Mouse (Mus musculus) midbrain, embryonic 10.5 days (tissue): Measurements from ENCODE around the gene Slc22a20. TPM values are rescaled to one million over a fixed set of nuclear protein-coding genes. Genes with fewer than 3 reads are reported as not detected.
A peak's percentile ranks its signal among the peaks of the same experiment; 100 is the strongest.

Experiments
- DNase-seq: peaks from one replicate; pipeline ENCODE4 v3.0.0-alpha.2; 2017; ENCODE audit warnings: low spot score
- H3K27ac ChIP-seq: fragments of 300-500 bp; sonication (generic); replicated peaks from 2 replicates; pipeline ENCODE4 v1.5.1; 2016; ENCODE audit warnings: mild to moderate bottlenecking
- H3K27me3 ChIP-seq: fragments of 300-500 bp; sonication (generic); 2 replicates; pipeline ENCODE4 v1.6.1; 2016; ENCODE audit warnings: low read depth, mild to moderate bottlenecking; ENCODE audit not compliant: poor library complexity, severe bottlenecking
- H3K36me3 ChIP-seq: fragments of 300-500 bp; sonication (generic); 2 replicates; pipeline ENCODE4 v1.6.1; 2016; ENCODE audit warnings: mild to moderate bottlenecking, moderate library complexity
- H3K4me1 ChIP-seq: fragments of 300-500 bp; sonication (generic); 2 replicates; pipeline ENCODE4 v1.6.1; 2016
- H3K4me3 ChIP-seq: fragments of 300-500 bp; sonication (generic); 2 replicates; pipeline ENCODE4 v1.5.1; 2016; ENCODE audit warnings: mild to moderate bottlenecking, moderate library complexity
- H3K9me3 ChIP-seq: fragments of 300-500 bp; sonication (generic); replicated peaks from 2 replicates; pipeline ENCODE4 v1.6.1; 2016; ENCODE audit warnings: mild to moderate bottlenecking
- WGBS: fragments of 180-500 bp; shearing (Covaris S2); methylation state at CpG from one replicate; pipeline ENCODE4 v1.1.7; 2016; 5-methylcytosine and 5-hydroxymethylcytosine counted together
- polyA plus RNA-seq: library from polyadenylated mRNA; unstranded; fragments of >200 nt; fragmentation: Nextera tagmentation; extraction: Ambion mirVana; gene quantifications from 2 replicates; pipeline ENCODE4 v1.2.1, GENCODE M21; 2016

The Slc22a20 gene
- polyA plus RNA-seq: not detected in 2 replicates

GRCm38 (mm10) chr19:5986043-5986442 lies at the start of gene Slc22a20:
Gene Slc22a20, minus strand, starts transcription at chr19:5986143.
- no peak for DNase-seq
- no peaks in the 10 kb centered on the region for H3K36me3 ChIP-seq
- H3K4me1 ChIP-seq: peaks cover 29% of the 10 kb centered on the region
- WGBS: 48% methylated on average over 4 of the region's 4 CpGs
- H3K27me3 ChIP-seq: no peaks in the 10 kb centered on the region
- H3K9me3 ChIP-seq: no peaks in the 10 kb centered on the region
- H3K27ac ChIP-seq: no peak within 1 kb of the TSS
- no peak within 1 kb of the TSS for H3K4me3 ChIP-seq

GRCm38 (mm10) chr19:6030520-6031280 lies 44.8 kb upstream of the Slc22a20 start:
- Histone ChIP-seq H3K4me3 (no peak overlapping the region), H3K9me3 (no peaks in the 10 kb centered on the region), H3K4me1 (no peaks in the 10 kb centered on the region), H3K27me3 (no peaks in the 10 kb centered on the region), H3K27ac (no peak overlapping the region), H3K36me3 (no peaks in the 10 kb centered on the region)
- WGBS: 75% methylated on average over 14 of the region's 14 CpGs
- no peak for DNase-seq

DNA sequence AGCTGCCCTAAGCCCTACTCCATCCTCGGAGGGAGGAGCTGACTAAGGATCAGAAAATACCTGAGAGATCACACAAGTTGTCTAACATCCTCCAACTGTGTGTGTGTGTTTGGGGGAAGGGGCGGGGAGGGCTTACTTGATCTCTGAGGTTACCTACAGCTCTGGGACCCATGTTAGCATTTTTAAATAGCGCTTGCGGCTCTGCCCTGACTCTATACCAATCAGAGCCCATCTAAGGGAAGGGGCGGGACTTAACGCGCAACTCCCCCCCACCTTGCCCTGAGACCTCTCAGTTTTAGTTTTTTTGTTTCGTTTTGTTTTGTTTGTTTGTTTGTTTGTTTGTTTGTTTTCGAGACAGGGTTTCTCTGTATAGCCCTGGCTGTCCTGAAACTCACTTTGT lies 43.5 kb upstream of the Slc22a20 start:
- Histone ChIP-seq H3K36me3 (no peaks in the 10 kb centered on the region), H3K27ac (no peak overlapping the region), H3K27me3 (no peaks in the 10 kb centered on the region), H3K4me1 (no peaks in the 10 kb centered on the region), H3K4me3 (no peak overlapping the region), H3K9me3 (no peaks in the 10 kb centered on the region)
- WGBS: 79% methylated on average over 9 of the region's 9 CpGs
- DNase-seq: no peak

DNA sequence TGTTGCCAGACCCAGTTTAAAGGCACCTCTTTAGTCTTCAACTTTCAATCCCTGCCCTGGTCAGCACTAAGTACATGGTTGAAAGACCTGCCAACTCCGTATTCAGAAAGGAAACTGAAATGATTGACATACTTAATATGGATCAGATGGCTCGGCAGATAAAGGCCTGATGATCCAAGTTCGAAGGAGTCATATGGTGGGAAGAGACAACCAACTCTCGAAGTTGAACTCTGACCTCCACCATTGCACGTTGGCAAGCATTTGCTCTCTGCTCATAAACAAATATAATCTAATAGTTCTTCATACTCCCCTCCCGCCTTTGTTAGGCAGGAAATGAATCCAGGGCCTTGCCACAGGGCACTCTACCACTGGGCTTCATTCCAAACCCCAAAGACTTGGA lies 43.0 kb upstream of the Slc22a20 start:
- H3K36me3 ChIP-seq: no peaks in the 10 kb centered on the region
- no peak overlapping the region for H3K4me3 ChIP-seq
- no peaks in the 10 kb centered on the region for H3K9me3 ChIP-seq
- no peak overlapping the region for H3K27ac ChIP-seq
- WGBS: 89% methylated on average over 6 of the region's 6 CpGs
- H3K4me1 ChIP-seq: no peaks in the 10 kb centered on the region
- H3K27me3 ChIP-seq: no peaks in the 10 kb centered on the region
- DNase-seq: no peak

DNA sequence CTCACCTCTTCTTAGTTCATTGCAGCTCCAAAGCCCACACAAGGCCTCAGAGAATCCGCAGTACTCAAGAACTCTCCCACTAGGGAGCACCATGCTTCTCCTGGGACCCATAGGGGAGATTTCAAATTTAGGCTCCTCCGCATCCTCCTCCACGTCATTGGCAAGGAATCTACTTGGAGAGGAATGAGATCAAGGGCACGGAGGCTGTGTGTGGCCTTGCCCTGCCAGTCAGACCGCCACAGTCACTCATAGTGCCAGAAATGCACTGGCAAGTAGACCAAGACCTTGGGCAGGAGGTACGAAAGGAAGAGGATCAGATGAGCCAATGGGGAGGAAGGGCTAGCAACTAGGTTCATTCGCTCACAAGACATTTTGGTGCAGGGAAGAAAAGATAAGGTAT lies 38.0 kb upstream of the Slc22a20 start:
- Histone ChIP-seq H3K9me3 (no peaks in the 10 kb centered on the region), H3K27ac (no peak overlapping the region), H3K27me3 (no peaks in the 10 kb centered on the region), H3K4me1 (peaks cover 2% of the 10 kb centered on the region; the same call in 1 of the 2 replicates), H3K36me3 (no peaks in the 10 kb centered on the region), H3K4me3 (no peak overlapping the region)
- no peak for DNase-seq
- 81% methylated on average over 7 of the region's 7 CpGs for WGBS

DNA sequence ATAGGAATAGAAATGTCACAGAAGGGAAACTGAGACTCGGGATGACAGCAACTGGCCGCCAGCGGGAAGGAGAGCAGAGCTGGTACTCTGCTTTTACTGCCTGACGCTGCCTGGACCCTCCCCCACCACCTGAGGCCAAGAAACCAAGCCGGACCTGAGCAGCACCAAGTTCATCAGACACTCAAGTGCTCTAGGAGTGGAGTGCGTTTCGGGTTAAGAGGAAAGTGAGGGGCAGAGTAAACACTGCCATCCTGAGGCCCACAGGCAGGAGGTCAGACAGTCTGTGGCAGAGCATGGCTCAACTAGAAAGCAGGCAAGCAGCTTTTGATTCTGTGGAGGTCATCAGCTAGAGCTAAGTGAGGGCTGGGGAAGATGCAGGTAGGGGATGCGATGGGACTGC lies 37.1 kb upstream of the Slc22a20 start:
- Histone ChIP-seq H3K27ac (no peak overlapping the region), H3K4me1 (peaks cover 2% of the 10 kb centered on the region; the same call in 1 of the 2 replicates), H3K36me3 (no peaks in the 10 kb centered on the region), H3K9me3 (no peaks in the 10 kb centered on the region), H3K4me3 (no peak overlapping the region), H3K27me3 (no peaks in the 10 kb centered on the region)
- DNase-seq: no peak
- 72% methylated on average over 8 of the region's 8 CpGs for WGBS

DNA sequence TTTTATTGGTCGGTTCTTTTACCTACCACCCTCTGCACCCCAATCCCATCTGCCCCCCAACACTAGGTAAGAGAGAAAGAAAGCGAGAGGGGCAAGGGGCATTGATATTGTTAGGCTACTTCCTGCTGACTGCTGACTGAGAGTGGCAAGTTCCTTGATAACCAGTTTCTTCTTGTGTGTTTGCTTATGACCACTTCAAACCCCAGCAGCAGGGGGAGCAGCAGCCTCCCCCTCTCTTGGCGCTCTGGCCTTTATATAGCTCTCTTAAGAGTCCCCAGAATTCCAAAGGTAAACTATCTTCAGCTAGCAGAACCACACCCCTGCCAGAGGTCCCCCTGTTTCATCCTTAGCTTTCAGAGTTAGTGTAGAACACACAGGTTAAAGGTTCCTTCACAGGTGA lies 34.3 kb upstream of the Slc22a20 start:
- peaks cover 14% of the 10 kb centered on the region for H3K4me1 ChIP-seq
- no peaks in the 10 kb centered on the region for H3K36me3 ChIP-seq
- H3K27me3 ChIP-seq: peaks cover 25% of the 10 kb centered on the region
- WGBS: 53% methylated on average over 3 of the region's 3 CpGs
- no peak for DNase-seq
- no peak overlapping the region for H3K27ac ChIP-seq
- H3K4me3 ChIP-seq: no peak overlapping the region
- no peaks in the 10 kb centered on the region for H3K9me3 ChIP-seq

DNA sequence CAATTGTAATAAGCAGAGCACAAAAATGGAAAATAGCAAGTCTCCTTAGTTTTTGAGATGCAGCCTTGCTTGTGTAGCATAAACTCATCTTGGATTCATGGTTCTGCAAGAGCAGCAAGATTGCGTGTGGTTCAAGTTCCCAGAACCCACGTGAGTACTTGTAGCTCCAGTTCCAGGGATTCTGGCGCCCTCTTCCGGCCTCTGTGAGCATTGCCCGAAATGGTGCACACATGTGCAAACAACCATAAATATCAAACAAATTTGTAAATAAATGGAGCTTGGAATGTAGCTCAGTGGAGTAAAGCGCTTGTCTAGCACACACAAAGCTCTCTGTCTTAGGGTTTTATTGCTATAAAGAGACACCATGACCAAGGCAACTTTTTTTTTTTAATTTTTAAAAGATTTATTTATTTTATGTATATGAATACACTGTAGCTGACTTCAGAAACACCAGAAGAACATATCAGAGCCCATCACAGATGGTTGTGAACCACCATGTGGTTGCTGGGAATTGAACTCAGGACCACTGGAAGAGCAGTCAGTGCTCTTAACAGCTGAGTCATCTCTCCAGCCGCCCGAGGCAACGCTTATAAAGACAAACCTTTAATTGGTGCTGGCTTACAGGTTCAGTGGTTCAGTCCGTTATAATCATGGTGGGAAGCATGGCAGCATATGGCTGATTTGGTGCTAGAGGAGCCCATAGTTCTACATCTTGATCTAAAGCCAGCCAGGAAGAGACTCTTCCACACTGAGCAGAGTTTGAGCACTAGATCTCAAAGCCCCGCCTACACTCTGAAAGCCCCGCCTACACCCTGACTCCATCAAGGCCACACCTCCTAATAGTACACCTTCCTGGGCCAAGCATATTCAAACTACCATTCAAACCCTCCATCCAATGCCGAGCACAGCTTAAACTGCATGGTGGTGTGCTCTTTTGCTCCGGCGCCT lies 32.5 kb upstream of the Slc22a20 start:
- Histone ChIP-seq H3K4me1 (peaks cover 22% of the 10 kb centered on the region), H3K9me3 (no peaks in the 10 kb centered on the region), H3K27ac (no peak overlapping the region), H3K4me3 (no peak overlapping the region), H3K36me3 (no peaks in the 10 kb centered on the region), H3K27me3 (peaks cover 42% of the 10 kb centered on the region)
- WGBS: 33% methylated on average over 15 of the region's 15 CpGs
- peak; percentile 84 for DNase-seq

DNA sequence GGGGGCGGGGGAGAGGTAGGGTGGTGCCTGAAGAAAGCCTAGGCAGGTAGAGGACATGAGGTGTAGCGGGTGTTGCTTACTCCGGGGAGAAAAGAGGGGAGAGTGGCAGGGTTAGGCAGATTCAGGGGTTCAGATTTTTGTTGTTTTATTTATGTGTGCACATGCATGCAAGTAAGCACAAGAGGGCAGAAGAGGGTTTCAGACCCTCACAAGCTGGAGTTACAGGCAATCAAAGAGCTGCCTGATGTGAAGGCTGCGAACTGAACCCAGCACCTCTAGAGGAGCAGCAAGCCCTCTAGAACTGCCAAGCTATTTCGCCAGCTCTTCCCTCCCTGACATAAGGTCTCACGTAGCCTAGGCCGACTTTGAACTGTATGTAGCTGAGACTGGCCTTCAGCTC lies 30.6 kb upstream of the Slc22a20 start:
- Histone ChIP-seq H3K27ac (no peak overlapping the region), H3K4me1 (peaks cover 22% of the 10 kb centered on the region), H3K4me3 (0 out of 2 replicates have a peak overlapping the region, but pooled peaks have one; percentile 0), H3K36me3 (no peaks in the 10 kb centered on the region), H3K27me3 (peaks cover 52% of the 10 kb centered on the region), H3K9me3 (no peaks in the 10 kb centered on the region)
- 44% methylated on average over 7 of the region's 7 CpGs for WGBS
- no peak for DNase-seq

DNA sequence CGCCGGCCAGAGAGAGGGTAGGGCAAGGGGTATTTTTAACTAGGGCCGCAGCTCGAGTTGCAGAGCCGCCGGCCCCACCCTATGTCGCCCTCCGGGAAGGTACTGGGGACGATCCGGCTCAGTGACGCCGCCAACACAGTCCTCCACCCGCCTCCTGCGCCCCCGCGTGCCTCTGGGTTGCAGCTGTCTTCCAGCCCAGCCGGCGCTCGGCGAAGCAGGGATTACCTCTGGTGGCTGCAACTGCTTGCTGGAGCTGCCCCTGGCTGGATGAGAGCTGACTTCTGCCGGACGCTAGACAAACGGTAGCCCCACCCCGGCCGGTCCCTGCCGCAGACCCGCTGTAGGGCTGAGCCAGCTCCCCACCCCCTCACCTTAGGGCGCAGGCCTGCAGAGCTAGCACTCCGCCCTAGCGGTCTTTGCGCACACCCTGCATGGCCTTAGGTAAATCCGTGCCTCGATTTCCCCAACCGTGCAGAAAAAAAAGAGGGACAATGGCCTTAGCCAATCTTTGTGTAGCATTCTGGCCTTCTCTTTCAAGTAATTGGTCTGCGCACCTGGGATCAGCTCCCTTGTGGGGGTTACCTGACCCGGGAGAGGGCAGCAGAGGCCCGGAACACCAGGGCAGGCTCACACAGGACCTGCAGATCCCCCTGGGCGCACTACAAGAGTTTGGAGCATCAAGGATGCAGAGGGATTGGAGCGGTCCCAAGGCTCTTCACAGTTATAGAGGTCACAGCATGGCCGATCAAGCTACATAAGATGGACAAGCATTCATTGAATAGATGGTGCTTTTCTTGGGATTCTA lies 29.8 kb upstream of the Slc22a20 start, which contains the start of gene Capn1:
TSS of gene Capn1 (minus strand) at position 387 of the 805 bp plus-strand sequence.
- H3K27me3 ChIP-seq: peaks cover 52% of the 10 kb centered on the region
- whole genome bisulfite sequencing: 2% methylated on average over 40 of the region's 40 CpGs
- H3K27ac ChIP-seq: peak within 1 kb of the TSS; percentile 77
- H3K4me1 ChIP-seq: peaks cover 22% of the 10 kb centered on the region
- H3K4me3 ChIP-seq: peak within 1 kb of the TSS; percentile 64
- no peaks in the 10 kb centered on the region for H3K9me3 ChIP-seq
- H3K36me3 ChIP-seq: no peaks in the 10 kb centered on the region
- peak; percentile 81 for DNase-seq

DNA sequence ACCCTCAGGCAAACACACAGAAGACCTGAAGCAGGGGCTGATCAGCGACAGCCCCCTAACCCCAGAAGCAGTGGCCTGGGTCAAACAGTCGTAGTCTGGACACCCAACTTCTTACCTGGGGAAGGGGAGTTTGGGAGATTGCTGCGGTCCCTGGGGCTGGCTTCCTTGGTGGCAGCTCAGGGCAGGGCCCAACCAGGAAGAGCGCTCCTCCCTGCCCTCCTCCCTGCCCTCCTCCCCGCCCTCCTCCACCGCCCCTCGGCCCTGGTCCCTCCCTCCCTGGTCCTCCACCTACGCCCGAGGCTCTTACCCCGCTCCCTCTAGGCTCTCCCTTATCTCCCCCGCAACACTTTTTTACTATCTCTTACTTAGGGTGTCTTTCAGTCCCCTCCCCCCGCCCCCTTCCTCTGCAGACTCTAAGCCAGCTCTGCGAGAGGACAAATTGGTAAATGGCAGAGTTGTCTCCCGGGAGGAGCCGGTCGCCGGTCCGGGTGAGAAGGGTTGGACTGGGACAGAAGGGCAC lies 29.1 kb upstream of the Slc22a20 start:
- peak overlapping the region; percentile 77 for H3K27ac ChIP-seq
- 4% methylated on average over 15 of the region's 18 CpGs for WGBS
- peaks cover 22% of the 10 kb centered on the region for H3K4me1 ChIP-seq

GRCm38 (mm10) chr19:6013691-6014090 lies 27.7 kb upstream of the Slc22a20 start:
- Histone ChIP-seq H3K4me1 (peaks cover 22% of the 10 kb centered on the region), H3K27ac (no peak overlapping the region), H3K9me3 (no peaks in the 10 kb centered on the region), H3K27me3 (peaks cover 55% of the 10 kb centered on the region), H3K4me3 (no peak overlapping the region), H3K36me3 (no peaks in the 10 kb centered on the region)
- WGBS: 88% methylated on average over 10 of the region's 10 CpGs
- DNase-seq: no peak

More for the DNA sequence above, 29.1 kb upstream of the Slc22a20 start:
- H3K36me3 ChIP-seq: no peaks in the 10 kb centered on the region
- H3K9me3 ChIP-seq: no peaks in the 10 kb centered on the region
- DNase-seq: peak; percentile 63
- peaks cover 52% of the 10 kb centered on the region for H3K27me3 ChIP-seq
- H3K4me3 ChIP-seq: peak overlapping the region; percentile 64
